Mouse (Mus musculus): Measurements from ENCODE around the gene Shc4.

DNA sequence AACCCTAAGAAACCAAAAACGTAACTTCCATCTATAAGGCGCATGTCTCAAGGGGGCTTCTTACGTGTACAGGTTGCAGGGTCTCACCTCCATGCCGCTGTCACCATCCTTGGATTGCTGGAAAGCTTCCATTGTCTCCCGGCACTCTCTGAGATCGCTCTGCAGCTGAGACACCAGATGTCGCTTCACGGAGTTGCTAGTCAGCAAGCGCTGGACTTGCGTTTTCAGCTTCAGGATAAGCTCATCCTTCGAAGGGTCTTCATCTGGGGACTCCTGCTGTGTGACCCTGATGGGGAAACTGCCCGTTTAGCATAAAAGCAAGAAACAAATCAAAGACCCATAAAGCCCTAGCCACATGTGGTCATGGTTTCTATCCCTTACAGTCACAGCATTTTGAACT lies 129.2 kb downstream of the Shc4 start:
- TF ChIP-seq CTCF (IDR thresholded peaks at IDR 0.05; ENCODE audit: low read depth) (no peak), EP300 (IDR thresholded peaks at IDR 0.05; ENCODE audit: low read depth) (no peak)

Measured in heart, postnatal 0 days (tissue).